Mouse (Mus musculus) brain, embryonic 14.5 days (tissue): ENCODE measurements at regions not wholly inside any gene's neighbourhood (a gene's known extent, or its start where the extent isn't known, plus 50 kb on each side); places are given as distances from the start of the nearest gene placed in this dataset.

Experiments used
- CTCF ChIP-seq: fragments of 200-500 bp; IDR thresholded peaks from 2 replicates; pipeline ENCODE4 v1.5.1; 2012; ENCODE audit warnings: inconsistent platforms, mild to moderate bottlenecking, moderate library complexity, borderline replicate concordance; ENCODE audit not compliant: insufficient read depth, insufficient read length; ENCODE audit errors: extremely low read depth
- POLR2A ChIP-seq: fragments of 200-500 bp; IDR thresholded peaks from 2 replicates; pipeline ENCODE4 v1.6.1; 2012; ENCODE audit warnings: mild to moderate bottlenecking, inconsistent platforms, borderline replicate concordance; ENCODE audit not compliant: poor library complexity, insufficient read depth, insufficient read length, severe bottlenecking; ENCODE audit errors: extremely low read depth

DNA sequence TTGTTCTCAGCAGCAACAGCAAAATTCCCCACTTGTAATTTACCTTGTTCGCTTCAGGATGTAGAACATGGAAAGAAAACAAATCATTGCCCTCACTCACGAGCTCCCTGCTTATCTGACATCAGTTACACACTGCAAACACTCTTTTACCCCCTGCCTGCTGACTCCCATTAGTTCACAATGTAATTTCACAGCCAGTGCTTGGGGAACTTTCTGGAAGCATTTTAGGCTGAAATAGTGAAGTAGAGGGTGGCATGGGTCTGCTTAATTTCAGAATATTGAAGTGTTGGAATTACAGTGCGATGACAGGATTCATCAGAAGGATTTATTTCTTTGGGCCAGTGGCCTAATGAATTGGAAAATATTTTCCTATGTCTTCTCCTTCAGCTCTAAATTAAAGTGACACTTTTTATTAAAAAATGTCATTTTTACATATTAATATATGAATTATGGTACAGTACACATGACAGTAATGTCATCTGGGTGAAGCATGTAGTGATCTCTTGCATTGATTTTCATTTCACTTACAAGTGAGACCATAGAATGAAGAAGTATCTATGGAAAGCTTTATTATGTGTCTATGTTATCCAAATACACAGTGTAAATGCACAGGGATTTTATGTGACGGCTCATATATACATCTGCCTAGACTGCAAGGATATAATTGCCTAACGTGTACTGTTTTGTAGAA, 153.7 kb downstream of the Inhba start:
- TF ChIP-seq POLR2A: no peak
- no peak for TF ChIP-seq CTCF
